Mouse (Mus musculus): Measurements from ENCODE around the gene Pde10a. TPM values are rescaled to one million over a fixed set of nuclear protein-coding genes. Genes with fewer than 3 reads are reported as not detected.

Pde10a gene
- total and polyA plus RNA-seq, 3 experiments, result 0.04 to 0.41 (median 0.21) TPM

GRCm38 (mm10) chr17:8631701-8632100 lies 106.5 kb downstream of the Pde10a start:
- H3K79me2 ChIP-seq (replicated peaks; ENCODE audit: control insufficient read depth, extremely low read depth, insufficient read depth, poor library complexity, severe bottlenecking), result no peaks in the 10 kb centered on the region
- no peak for TF ChIP-seq ZC3H11A (IDR thresholded peaks at IDR 0.05; ENCODE audit: low read depth, low read length)
- TF ChIP-seq POLR2A (IDR thresholded peaks at IDR 0.05; ENCODE audit: low read depth, low read length), result no peak
- no peak for TF ChIP-seq CTCF (conservative IDR thresholded peaks at IDR 0.05 in 1 of 2, IDR thresholded peaks at IDR 0.05 in 1 of 2; ENCODE audit: low read depth in 2 of 2, low read length in 2 of 2)
- no peak for TF ChIP-seq MAZ (IDR thresholded peaks at IDR 0.05; ENCODE audit: low read depth, low read length)
- TF ChIP-seq NELFE (IDR thresholded peaks at IDR 0.05; ENCODE audit: low read depth, low read length), result no peak
- TF ChIP-seq JUN (IDR thresholded peaks at IDR 0.05; ENCODE audit: insufficient read depth, low read depth, low read length), result no peak
- TF ChIP-seq CHD2 (IDR thresholded peaks at IDR 0.05; ENCODE audit: low read length), result no peak
- H3K4me1 ChIP-seq (ENCODE audit: control insufficient read depth in 1 of 2, insufficient read depth in 2 of 2), result peaks cover 0 to 3% of the 10 kb centered on the region in 2 experiments; a peak in 1 of 4 replicates
- H3K27ac ChIP-seq (ENCODE audit: insufficient read depth, low read depth), result no peak overlapping the region
- H3K4me2 ChIP-seq (ENCODE audit: insufficient read depth, low read depth, poor library complexity, severe bottlenecking), result no peak overlapping the region
- no peak for DNase-seq (ENCODE audit: extremely low read depth)
- dilution Hi-C loops (cut with MboI; ENCODE audit: extremely low pct_ligation_motif_present, extremely low pct_unique_long_range_greater_than_20kb, low sequenced_read_pairs) (no loop called here), in situ Hi-C loops (cut with MboI; ENCODE audit: low pct_ligation_motif_present, low pct_unique_long_range_greater_than_20kb, low sequenced_read_pairs) (loop anchor here (25.0 kb wide), 1 partner anchor 106 kb away; no protein-coding TSS in a partner anchor)
- no peaks in the 10 kb centered on the region for H3K9me3 ChIP-seq (replicated peaks; ENCODE audit: low read length)
- no peak overlapping the region for H3K4me3 ChIP-seq (replicated peaks in 1 of 3; ENCODE audit: low read depth in 2 of 3, low read length in 2 of 3, poor library complexity in 1 of 3)
- no peak overlapping the region for H3K9ac ChIP-seq (ENCODE audit: insufficient read depth, low read depth)
- no peaks in the 10 kb centered on the region for H3K27me3 ChIP-seq (replicated peaks)
- H3K36me3 ChIP-seq (replicated peaks in 1 of 2; ENCODE audit: control insufficient read depth in 1 of 2, insufficient read depth in 1 of 2, low read length in 1 of 2), result no peaks in the 10 kb centered on the region

- no peak overlapping the region for H3K27ac ChIP-seq (ENCODE audit: insufficient read depth, low read depth)
- H3K4me3 ChIP-seq (replicated peaks in 1 of 3; ENCODE audit: low read depth in 2 of 3, low read length in 2 of 3, poor library complexity in 1 of 3), result no peak overlapping the region
- H3K4me2 ChIP-seq (ENCODE audit: insufficient read depth, low read depth, poor library complexity, severe bottlenecking), result no peak overlapping the region
- in situ Hi-C loops (cut with MboI; ENCODE audit: low pct_ligation_motif_present, low pct_unique_long_range_greater_than_20kb, low sequenced_read_pairs) (loop anchor here (25.0 kb wide), 1 partner anchor 104 kb away; no protein-coding TSS in a partner anchor), dilution Hi-C loops (cut with MboI; ENCODE audit: extremely low pct_ligation_motif_present, extremely low pct_unique_long_range_greater_than_20kb, low sequenced_read_pairs) (no loop called here)
- peaks cover 0 to 3% of the 10 kb centered on the region in 2 experiments; a peak in 1 of 4 replicates for H3K4me1 ChIP-seq (ENCODE audit: control insufficient read depth in 1 of 2, insufficient read depth in 2 of 2)
- no peaks in the 10 kb centered on the region for H3K79me2 ChIP-seq (replicated peaks; ENCODE audit: control insufficient read depth, extremely low read depth, insufficient read depth, poor library complexity, severe bottlenecking)
- no peak for DNase-seq (ENCODE audit: extremely low read depth)
- H3K9me3 ChIP-seq (replicated peaks; ENCODE audit: low read length), result no peaks in the 10 kb centered on the region
- no peaks in the 10 kb centered on the region for H3K27me3 ChIP-seq (replicated peaks)
- TF ChIP-seq NELFE (IDR thresholded peaks at IDR 0.05; ENCODE audit: low read depth, low read length) (no peak), BHLHE40 (IDR thresholded peaks at IDR 0.05; ENCODE audit: low read depth, low read length) (no peak), USF1 (IDR thresholded peaks at IDR 0.05; ENCODE audit: low read depth, low read length) (no peak), E2F4 (IDR thresholded peaks at IDR 0.05; ENCODE audit: insufficient replicate concordance, low read depth, low read length) (no peak), CTCF (conservative IDR thresholded peaks at IDR 0.05 in 1 of 2, IDR thresholded peaks at IDR 0.05 in 1 of 2; ENCODE audit: low read depth in 2 of 2, low read length in 2 of 2) (no peak), ZNF384 (IDR thresholded peaks at IDR 0.05; ENCODE audit: low read depth, low read length) (no peak), PAX5 (IDR thresholded peaks at IDR 0.05; ENCODE audit: low read length) (no peak), JUND (conservative IDR thresholded peaks at IDR 0.05; ENCODE audit: low read depth, low read length) (no peak)
- H3K9ac ChIP-seq (ENCODE audit: insufficient read depth, low read depth), result no peak overlapping the region
- H3K36me3 ChIP-seq (replicated peaks in 1 of 2; ENCODE audit: control insufficient read depth in 1 of 2, insufficient read depth in 1 of 2, low read length in 1 of 2), result no peaks in the 10 kb centered on the region
Observed at GRCm38 (mm10) chr17:8633596-8633995, 108.4 kb downstream of the Pde10a start.

- DNase-seq (ENCODE audit: extremely low read depth), result no peak
- no peak overlapping the region for H3K27ac ChIP-seq (ENCODE audit: insufficient read depth, low read depth)
- dilution Hi-C loops (cut with MboI; ENCODE audit: extremely low pct_ligation_motif_present, extremely low pct_unique_long_range_greater_than_20kb, low sequenced_read_pairs), result no loop called here
- no peaks in the 10 kb centered on the region for H3K79me2 ChIP-seq (replicated peaks; ENCODE audit: control insufficient read depth, extremely low read depth, insufficient read depth, poor library complexity, severe bottlenecking)
- H3K36me3 ChIP-seq (replicated peaks in 1 of 2; ENCODE audit: control insufficient read depth in 1 of 2, insufficient read depth in 1 of 2, low read length in 1 of 2), result no peaks in the 10 kb centered on the region
- no peak overlapping the region for H3K4me2 ChIP-seq (ENCODE audit: insufficient read depth, low read depth, poor library complexity, severe bottlenecking)
- no peaks in the 10 kb centered on the region for H3K27me3 ChIP-seq (replicated peaks)
- H3K9me3 ChIP-seq (replicated peaks; ENCODE audit: low read length), result no peaks in the 10 kb centered on the region
- in situ Hi-C loops (cut with MboI; ENCODE audit: low pct_ligation_motif_present, low pct_unique_long_range_greater_than_20kb, low sequenced_read_pairs), result loop anchor here (25.0 kb wide), 1 partner anchor 103 kb away; no protein-coding TSS in a partner anchor
- no peaks in the 10 kb centered on the region; a peak in 2 of 4 replicates for H3K4me1 ChIP-seq (ENCODE audit: control insufficient read depth in 1 of 2, insufficient read depth in 2 of 2)
- TF ChIP-seq EP300 (IDR thresholded peaks at IDR 0.05; ENCODE audit: low read length), result no peak
- no peak for TF ChIP-seq MXI1 (IDR thresholded peaks at IDR 0.05; ENCODE audit: low read depth, low read length)
- no peak for TF ChIP-seq MYC (IDR thresholded peaks at IDR 0.05; ENCODE audit: low read depth, low read length)
- TF ChIP-seq BHLHE40 (IDR thresholded peaks at IDR 0.05; ENCODE audit: low read depth, low read length), result no peak
- no peak for TF ChIP-seq NELFE (IDR thresholded peaks at IDR 0.05; ENCODE audit: low read depth, low read length)
- TF ChIP-seq TCF12 (IDR thresholded peaks at IDR 0.05; ENCODE audit: low read depth, low read length), result no peak
- no peak for TF ChIP-seq MAFK (IDR thresholded peaks at IDR 0.05; ENCODE audit: insufficient replicate concordance, low read length)
- no peak for TF ChIP-seq RCOR1 (conservative IDR thresholded peaks at IDR 0.05; ENCODE audit: low read depth, low read length)
- no peak for TF ChIP-seq HCFC1 (IDR thresholded peaks at IDR 0.05; ENCODE audit: low read depth, low read length)
- TF ChIP-seq JUND (conservative IDR thresholded peaks at IDR 0.05; ENCODE audit: low read depth, low read length), result no peak
- TF ChIP-seq NRF1 (IDR thresholded peaks at IDR 0.05; ENCODE audit: low read depth, low read length), result no peak
- no peak for TF ChIP-seq ZNF384 (IDR thresholded peaks at IDR 0.05; ENCODE audit: low read depth, low read length)
- no peak for TF ChIP-seq PAX5 (IDR thresholded peaks at IDR 0.05; ENCODE audit: low read length)
- no peak for TF ChIP-seq ETS1 (conservative IDR thresholded peaks at IDR 0.05; ENCODE audit: low read depth, low read length)
- no peak for TF ChIP-seq ZC3H11A (IDR thresholded peaks at IDR 0.05; ENCODE audit: low read depth, low read length)
- no peak overlapping the region for H3K9ac ChIP-seq (ENCODE audit: insufficient read depth, low read depth)
- no peak overlapping the region for H3K4me3 ChIP-seq (replicated peaks in 1 of 3; ENCODE audit: low read depth in 2 of 3, low read length in 2 of 3, poor library complexity in 1 of 3)
Observed at GRCm38 (mm10) chr17:8634476-8634875, 109.3 kb downstream of the Pde10a start.

All from CH12.LX (cell line).